Mouse (Mus musculus) c-Kit-positive CD71-positive TER-119-positive erythroid progenitor cells, embryonic 14.5 days (primary cell): ENCODE measurements at regions not wholly inside any gene's neighbourhood (a gene's known extent, or its start where the extent isn't known, plus 50 kb on each side); places are given as distances from the start of the nearest gene placed in this dataset.
"Not testable (repeated sequence)": the region's sequence is repeated elsewhere in the genome, so short reads cannot be mapped to it uniquely, and the experiment has no call there.

ENCODE experiments used
- DNase-seq: peaks from one replicate; pipeline ENCODE4 v3.0.0-alpha.2; 2013; ENCODE audit warnings: low spot score

GRCm38 (mm10) chr3:138609749-138610148, 83.8 kb downstream of the Eif4e start:
- no peak for DNase-seq

DNA sequence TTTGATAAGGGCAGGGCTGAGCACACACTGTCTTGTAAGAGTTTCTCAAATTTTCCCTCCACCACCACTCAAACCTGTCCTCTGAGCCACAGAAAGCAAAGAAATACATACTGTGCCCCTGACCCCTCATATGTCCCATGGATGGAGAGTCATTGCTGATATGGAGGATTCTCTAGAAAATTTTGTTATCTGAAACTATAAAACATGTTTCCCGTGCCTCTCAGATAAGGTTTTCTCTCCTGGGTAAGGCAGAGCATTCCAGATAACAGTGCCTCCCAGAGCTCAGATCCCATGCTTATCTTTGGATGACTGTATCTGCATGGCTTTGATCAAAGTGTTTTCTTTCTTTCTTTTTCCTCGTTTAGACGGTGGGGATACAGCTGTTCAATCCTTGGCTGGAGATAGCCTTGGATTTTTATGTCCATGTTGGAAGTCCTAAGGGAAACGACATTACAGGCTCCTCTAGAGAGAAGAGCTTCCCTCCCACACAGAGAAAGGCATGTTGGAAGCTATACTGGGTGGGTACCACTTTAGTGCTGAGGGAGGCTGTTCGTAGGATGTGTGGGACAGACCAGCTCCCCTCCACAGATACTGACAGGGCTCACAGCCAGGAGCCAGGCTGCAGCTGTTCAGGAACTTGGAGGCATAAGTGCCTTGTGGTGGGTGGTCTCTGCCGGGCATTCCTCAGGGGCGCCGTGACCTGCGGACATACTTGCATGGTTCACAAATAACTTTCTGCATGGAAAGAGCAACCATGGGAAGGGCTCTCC, 87.1 kb downstream of the Eif4e start:
- DNase-seq: peak; percentile 70

DNA sequence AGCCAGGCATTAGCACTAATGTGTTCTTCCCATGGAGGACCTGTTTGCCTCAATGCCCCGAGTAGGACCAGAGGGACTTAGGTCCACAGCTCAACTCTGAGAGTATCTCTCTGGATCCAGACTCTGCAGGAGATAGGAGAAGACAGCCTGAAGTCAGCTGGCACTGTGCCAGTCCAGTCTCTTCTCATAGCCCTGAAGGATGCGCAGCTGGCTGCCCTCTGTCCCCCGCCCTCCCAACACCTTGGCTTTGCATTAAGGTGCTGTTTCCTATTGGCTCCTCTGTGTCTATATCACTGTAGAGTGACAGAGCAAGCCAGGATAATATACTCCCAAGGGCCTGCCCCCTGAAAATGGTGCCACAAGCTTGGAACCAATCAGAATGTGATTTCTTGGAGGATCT, 87.7 kb downstream of the Eif4e start:
- DNase-seq: peak; percentile 51

GRCm38 (mm10) chr3:138614899-138615298, 88.9 kb downstream of the Eif4e start:
- DNase-seq: no peak

DNA sequence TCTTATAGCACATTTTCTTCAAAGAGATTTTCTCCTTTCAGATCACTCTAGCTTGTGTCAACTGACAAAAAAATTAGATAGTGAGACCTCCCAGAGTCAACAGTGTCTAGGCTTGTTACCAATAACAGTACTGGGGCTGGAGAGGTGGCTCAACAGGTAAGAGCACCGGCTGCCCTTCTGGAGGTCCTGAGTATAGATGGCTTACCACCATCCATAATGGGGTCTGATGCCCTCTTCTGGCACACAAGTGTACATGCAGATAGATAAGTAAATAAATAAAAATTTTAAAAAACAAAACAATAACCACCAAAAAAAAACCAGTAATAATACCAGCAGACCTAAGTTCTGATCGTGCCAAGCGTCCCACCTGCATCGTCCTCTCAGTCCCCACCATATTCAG, 94.3 kb downstream of the Eif4e start:
- DNase-seq: no peak

GRCm38 (mm10) chr3:138624128-138624527, 98.1 kb downstream of the Eif4e start:
- no peak for DNase-seq

- no peak for DNase-seq
These were observed 100.3 kb downstream of the Eif4e start for GRCm38 (mm10) chr3:138626230-138626629.

DNA sequence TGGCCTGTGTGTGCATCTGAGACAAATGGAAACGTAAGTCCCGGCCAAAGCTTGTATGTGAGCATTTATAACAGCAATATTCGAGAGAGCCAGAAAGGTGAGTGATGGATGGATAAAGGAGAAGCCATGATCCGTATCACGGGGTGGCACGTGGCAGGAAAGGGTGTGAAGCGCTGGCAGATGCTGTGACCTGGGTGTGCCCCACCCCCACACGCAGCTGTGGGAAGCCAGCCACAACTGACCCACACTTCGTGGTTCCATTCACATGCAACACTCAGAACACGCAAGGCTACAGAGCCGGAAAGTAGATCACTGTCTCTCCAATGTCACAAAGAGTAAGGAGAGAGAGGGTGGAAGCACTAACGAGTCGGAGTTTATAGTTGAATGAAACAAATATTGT, 104.3 kb downstream of the Eif4e start:
- DNase-seq: no peak

- no peak for DNase-seq
These were observed 106.1 kb downstream of the Eif4e start for GRCm38 (mm10) chr3:138632086-138632485.

DNA sequence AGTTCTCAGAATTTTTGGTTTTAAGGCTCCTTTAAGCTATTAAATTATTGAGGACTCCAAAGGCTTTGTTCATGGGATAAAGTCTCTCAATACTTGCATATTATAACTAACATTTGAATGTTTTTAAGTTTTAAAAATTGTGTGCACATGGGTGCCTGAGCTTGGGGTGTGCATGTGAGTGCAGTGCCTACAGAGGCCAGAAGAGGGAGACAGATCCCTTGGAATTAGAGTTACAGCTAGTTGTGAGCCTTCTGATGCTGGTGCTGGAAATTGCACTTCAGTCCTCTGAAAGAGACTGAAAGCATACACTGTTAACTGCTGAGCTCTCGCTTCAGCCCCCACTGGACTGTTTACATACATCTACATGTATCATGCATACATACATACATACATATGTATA, 100.0 kb upstream of the Tspan5 start:
- peak; percentile 35 for DNase-seq

- DNase-seq: no peak
These were observed 98.1 kb upstream of the Tspan5 start for GRCm38 (mm10) chr3:138643951-138644285.

DNA sequence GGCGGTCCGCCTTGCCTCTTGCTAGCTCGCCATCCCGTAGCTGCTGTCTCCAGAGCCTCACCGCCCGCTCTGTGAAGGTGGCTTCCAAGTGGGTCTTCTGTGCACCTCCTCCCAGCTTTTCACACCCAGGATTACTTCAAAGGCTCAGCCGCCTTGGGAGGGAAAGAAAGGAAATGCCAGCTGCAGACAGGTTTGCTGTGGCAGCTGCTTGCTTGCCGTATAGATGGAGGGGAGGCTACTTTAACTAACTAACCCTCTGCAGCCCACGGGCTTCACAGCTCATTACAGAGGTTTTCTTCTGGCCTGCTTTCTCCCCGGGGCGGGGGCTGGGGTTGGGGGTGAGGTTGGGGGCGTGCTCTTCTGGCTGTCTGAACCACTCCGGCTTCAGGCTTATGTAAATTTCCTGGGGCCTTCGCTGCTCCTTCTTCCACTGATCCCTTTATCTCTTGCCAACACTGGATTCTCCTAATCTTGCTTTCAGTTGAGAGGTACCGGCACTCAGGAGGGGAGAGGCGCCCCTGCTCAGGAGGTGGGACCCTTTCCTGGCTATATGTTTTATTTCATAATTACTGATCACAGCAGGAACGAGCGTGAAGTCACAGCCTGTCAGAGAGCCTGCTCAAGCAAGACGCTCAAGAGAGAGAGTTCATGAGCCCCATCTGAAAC, 97.6 kb upstream of the Tspan5 start:
- no peak for DNase-seq

DNA sequence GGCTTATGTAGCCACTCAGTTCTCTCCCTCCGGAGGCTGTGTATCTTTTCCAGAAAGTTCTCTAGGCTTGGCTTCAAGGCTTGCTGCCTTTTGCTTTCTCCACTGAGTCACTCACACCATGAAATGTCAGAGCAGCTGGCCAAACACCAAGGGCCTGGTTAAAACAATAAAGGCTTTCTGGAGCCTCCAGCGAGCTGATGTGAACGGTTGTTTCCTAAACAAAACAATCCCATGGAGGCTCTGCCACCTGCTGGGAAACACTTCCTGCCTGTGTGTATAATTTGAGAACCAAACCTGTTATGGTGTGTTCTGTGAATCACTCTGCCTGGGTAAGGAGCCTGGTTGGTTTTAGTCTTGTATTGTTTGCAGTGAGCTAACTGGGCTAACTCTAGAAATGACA, 96.7 kb upstream of the Tspan5 start:
- no peak for DNase-seq

GRCm38 (mm10) chr3:138649699-138650098, 92.3 kb upstream of the Tspan5 start:
- DNase-seq: no peak

GRCm38 (mm10) chr3:138650671-138651070, 91.3 kb upstream of the Tspan5 start:
- not testable (repeated sequence) for DNase-seq

DNA sequence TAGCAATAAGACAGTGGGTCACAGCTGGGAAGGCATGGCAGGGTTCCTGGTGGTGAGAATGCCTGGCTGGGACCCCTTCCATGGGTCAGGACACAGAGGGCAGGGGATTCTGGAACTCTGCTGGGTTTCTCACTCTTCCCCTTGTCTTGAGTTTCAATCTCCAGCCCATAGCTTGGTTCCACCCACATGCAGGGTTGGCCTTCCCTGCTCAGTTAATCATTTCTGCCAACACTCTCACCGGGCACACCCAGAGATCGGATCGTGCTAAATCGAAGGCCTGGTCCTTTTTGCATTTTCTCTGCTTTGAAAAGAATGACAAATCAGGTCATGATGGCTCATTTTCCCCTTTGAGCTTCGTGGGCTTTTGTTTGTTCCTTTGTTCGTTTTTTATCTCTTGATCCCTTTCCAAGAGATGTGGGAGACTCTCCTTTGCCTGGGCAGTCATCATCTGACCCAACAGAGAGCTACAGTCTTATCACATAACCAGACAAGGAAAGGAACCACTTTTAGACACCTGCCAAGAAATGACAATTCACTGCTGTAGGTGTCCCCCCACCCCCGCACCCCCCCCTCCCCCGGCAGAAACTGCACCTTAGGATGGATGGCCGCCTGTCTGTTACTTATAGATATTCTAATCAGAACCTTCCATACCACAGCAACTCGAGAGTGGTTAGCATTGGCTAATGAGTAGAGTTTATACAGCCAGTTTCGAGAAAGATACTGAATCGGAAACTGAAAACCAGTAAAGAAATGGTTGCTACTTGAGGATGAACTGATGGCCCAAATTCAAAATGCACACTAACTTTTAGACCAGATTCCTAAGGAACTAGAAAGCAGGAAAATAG, 90.4 kb upstream of the Tspan5 start:
- no peak for DNase-seq

DNA sequence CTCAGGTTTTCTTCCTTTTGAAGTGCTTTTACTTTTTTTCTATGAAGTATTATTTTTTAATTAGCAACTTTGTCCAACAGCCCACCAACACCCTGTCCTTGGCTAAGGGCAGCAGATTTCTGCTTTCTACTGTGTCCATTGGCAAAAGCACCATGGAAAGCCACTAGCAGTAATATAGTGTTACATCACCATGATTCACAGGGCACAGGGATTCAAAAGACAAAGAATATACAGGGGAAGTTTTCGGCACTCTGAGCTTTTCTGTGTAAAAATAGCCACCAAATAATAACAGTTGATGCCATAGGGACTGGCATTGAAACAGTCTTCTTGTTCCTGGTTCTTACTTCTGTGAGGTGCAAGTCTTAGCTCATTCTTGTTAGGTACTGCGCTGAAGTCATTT, 89.8 kb upstream of the Tspan5 start:
- no peak for DNase-seq

DNA sequence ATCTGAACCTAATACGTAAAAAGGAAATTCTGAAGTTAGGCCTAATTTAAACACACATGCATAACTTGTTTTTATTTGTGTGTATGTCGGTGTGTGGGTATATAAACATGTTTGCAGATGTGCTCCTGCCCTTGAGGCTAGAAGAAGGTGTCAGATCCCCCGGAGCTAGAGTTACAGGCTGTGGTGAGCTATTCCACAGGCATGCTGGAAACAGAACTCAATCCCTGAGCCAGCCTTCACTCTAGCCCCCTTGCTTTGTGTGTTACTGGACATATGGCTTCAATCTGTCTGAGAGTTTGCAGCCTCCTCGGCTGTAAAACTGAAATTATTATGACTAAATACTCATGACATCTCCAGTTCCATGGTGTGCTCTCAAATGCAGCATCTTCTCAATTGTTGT, 89.3 kb upstream of the Tspan5 start:
- DNase-seq: no peak

- no peak for DNase-seq
These were observed 88.3 kb upstream of the Tspan5 start for GRCm38 (mm10) chr3:138653549-138654246.

DNA sequence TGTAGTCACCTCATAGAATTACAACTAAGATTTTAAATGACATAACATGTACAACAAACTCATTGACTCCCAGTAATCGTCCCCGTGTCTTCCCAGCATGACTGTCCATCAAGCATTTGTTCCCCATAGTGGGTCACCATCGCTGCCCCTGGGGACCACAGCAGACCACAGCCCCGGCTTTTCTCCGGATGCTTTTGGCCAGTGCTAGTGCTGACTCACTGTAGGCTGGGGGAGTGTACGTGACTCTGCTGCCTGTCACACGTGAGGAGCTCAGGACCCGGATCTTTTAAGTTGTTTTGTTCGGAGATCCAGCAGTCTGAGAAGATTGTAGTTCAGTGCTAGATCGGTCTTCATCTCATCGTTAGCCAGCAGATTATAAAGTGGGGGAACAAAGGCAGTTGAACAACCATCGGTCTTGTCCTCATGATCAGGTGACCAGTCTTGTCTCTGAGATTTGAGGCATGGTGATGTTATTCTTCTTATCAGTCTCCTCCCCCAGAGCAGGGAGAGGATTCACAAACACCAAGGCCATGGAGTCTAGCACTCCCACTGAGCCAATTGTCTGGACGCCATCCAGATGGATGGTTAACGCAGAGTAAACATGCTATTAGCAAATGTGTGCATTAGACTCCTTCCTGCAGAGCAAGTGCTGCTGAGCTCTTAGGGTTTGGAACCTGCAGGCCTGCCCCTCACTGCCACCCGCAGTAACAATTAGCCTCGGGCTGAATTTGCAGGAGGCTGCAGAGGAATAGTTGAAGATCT, 87.2 kb upstream of the Tspan5 start:
- DNase-seq: no peak

DNA sequence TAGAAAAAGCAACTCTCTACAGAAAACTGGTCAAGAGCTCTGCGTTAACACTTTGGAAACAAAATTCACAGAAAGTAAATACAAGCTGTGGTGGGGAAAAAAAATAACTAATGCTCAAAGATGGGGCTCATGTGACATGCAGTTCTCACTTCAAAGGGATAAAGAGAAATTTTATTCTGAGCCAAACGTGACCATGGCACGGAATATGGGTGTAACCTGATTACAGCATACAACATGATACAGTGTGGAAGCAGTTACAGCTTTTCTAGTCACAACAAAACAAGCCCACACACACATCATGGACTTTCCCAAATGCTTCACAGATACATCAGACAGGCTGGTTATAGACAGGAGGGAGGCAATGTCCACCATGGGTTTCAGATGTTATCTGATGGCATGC, 86.5 kb upstream of the Tspan5 start:
- DNase-seq: no peak

GRCm38 (mm10) chr3:138662625-138663024, 79.4 kb upstream of the Tspan5 start:
- no peak for DNase-seq
